Mouse (Mus musculus) liver, postnatal 0 days (tissue): ENCODE data around the gene Sgcb. TPM values are rescaled to one million over a fixed set of nuclear protein-coding genes. Genes with fewer than 3 reads are reported as not detected.

Source experiments
- ATAC-seq: fragments of 200-750 bp; cut with Nextera tagmentation; 2 replicates; pipeline ENCODE4 v1.8.0; 2017; ENCODE audit warnings: mild to moderate bottlenecking, moderate library complexity
- DNase-seq: peaks from one replicate; pipeline ENCODE4 v3.0.0-alpha.2; 2016
- H3K27ac ChIP-seq: fragments of 300-500 bp; sonication (generic); 2 replicates; pipeline ENCODE4 v1.5.1; 2014; ENCODE audit warnings: antibody characterized with exemption, moderate library complexity, mild to moderate bottlenecking, low read depth
- H3K27me3 ChIP-seq: fragments of 300-500 bp; sonication (generic); 2 replicates; pipeline ENCODE4 v1.6.1; 2014; ENCODE audit warnings: low read length, control low read depth, mixed read lengths; ENCODE audit not compliant: insufficient read depth
- H3K36me3 ChIP-seq: fragments of 300-500 bp; sonication (generic); replicated peaks from 2 replicates; pipeline ENCODE4 v1.6.1; 2014; ENCODE audit warnings: mild to moderate bottlenecking, control low read depth, low read length, moderate library complexity, mixed read lengths; ENCODE audit not compliant: insufficient read depth
- H3K4me1 ChIP-seq: fragments of 300-500 bp; sonication (generic); 2 replicates; pipeline ENCODE4 v1.6.1; 2014; ENCODE audit warnings: antibody characterized with exemption, mild to moderate bottlenecking, control low read depth; ENCODE audit not compliant: insufficient read depth
- H3K4me2 ChIP-seq: fragments of 300-500 bp; sonication (generic); 2 replicates; pipeline ENCODE4 v1.6.1; 2014; ENCODE audit warnings: low read depth, mild to moderate bottlenecking, low read length, moderate library complexity, mixed read lengths
- H3K4me3 ChIP-seq: fragments of 300-500 bp; sonication (generic); 2 replicates; pipeline ENCODE4 v1.5.1; 2014; ENCODE audit warnings: low read depth, low read length
- H3K9ac ChIP-seq: fragments of 300-500 bp; sonication (generic); replicated peaks from 2 replicates; pipeline ENCODE4 v1.6.1; 2014; ENCODE audit warnings: mild to moderate bottlenecking, moderate library complexity
- H3K9me3 ChIP-seq: fragments of 300-500 bp; sonication (generic); 2 replicates; pipeline ENCODE4 v1.6.1; 2016; ENCODE audit warnings: mild to moderate bottlenecking, control low read depth, low read length, mixed read lengths
- CTCF ChIP-seq: sonication (generic); IDR thresholded peaks from 2 replicates; pipeline ENCODE4 v1.5.1; 2016; ENCODE audit warnings: antibody characterized with exemption, low read depth
- EP300 ChIP-seq: IDR thresholded peaks from 2 replicates; pipeline ENCODE4 v1.6.1; 2016; ENCODE audit warnings: antibody characterized with exemption, low read depth, mild to moderate bottlenecking
- WGBS: fragments of 180-500 bp; shearing (Covaris S2); extraction: QIAGEN DNeasy Blood & Tissue Kit; methylation state at CpG from one replicate; pipeline ENCODE4 v1.1.7; 2014; ENCODE audit not compliant: insufficient replicate concordance; 5-methylcytosine and 5-hydroxymethylcytosine counted together
- polyA plus RNA-seq: library from polyadenylated mRNA; unstranded; fragments of >200 nt; fragmentation: Nextera tagmentation; extraction: Ambion mirVana; gene quantifications from 2 replicates; pipeline ENCODE4 v1.2.1, GENCODE M21; 2015

The Sgcb gene
- polyA plus RNA-seq, 1 experiment from 2014 or later = 2.3 TPM

GRCm38 (mm10) chr5:73627991-73628390 is 19.6 kb downstream of the Sgcb start:
- no peaks in the 10 kb centered on the region for H3K27me3 ChIP-seq
- DNase-seq (no peak), ATAC-seq (no peak)
- H3K27ac ChIP-seq = no peak overlapping the region
- H3K9me3 ChIP-seq = no peaks in the 10 kb centered on the region
- peaks cover 3% of the 10 kb centered on the region; the same call in 1 of the 2 replicates for H3K4me1 ChIP-seq
- H3K9ac ChIP-seq = no peak overlapping the region
- no peak overlapping the region for H3K4me2 ChIP-seq
- 82% methylated on average over 15 of the region's 15 CpGs for WGBS
- TF ChIP-seq CTCF (no peak), EP300 (no peak)
- H3K36me3 ChIP-seq = no peaks in the 10 kb centered on the region
- H3K4me3 ChIP-seq = no peak overlapping the region

DNA sequence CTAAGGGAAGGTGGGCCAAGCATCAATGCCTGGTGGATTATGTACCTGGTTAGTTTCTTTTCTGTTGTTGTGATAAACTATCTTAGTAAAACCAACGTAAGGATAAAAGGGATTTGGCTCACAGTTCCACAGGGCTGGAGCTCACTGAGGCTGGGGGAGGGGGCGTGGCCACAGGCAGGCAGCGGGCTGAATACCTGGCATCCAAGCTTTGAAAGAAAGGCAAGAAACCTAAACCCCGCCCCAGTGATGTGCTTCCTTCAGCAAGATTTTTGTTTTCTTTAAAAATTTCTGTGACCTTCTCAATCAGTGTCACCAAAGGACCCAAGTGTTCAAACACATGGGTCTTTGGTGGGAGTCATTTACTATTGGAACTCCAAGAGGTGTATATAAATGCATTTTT is 20.0 kb downstream of the Sgcb start:
- Histone ChIP-seq H3K4me3 (no peak overlapping the region), H3K9me3 (no peaks in the 10 kb centered on the region), H3K9ac (no peak overlapping the region), H3K27ac (no peak overlapping the region), H3K27me3 (no peaks in the 10 kb centered on the region), H3K4me2 (no peak overlapping the region), H3K4me1 (peaks cover 3% of the 10 kb centered on the region; the same call in 1 of the 2 replicates), H3K36me3 (no peaks in the 10 kb centered on the region)
- WGBS = 58% methylated on average over 4 of the region's 4 CpGs
- TF ChIP-seq CTCF = no peak
- no peak for TF ChIP-seq EP300
- ATAC-seq (no peak), DNase-seq (no peak)

- Histone ChIP-seq H3K4me3 (no peak overlapping the region), H3K9me3 (no peaks in the 10 kb centered on the region), H3K36me3 (no peaks in the 10 kb centered on the region), H3K27me3 (no peaks in the 10 kb centered on the region), H3K9ac (no peak overlapping the region), H3K4me1 (peaks cover 3% of the 10 kb centered on the region; the same call in 1 of the 2 replicates), H3K27ac (no peak overlapping the region), H3K4me2 (no peak overlapping the region)
- DNase-seq = no peak
- 88% methylated on average over 7 of the region's 7 CpGs for WGBS
- no peak for ATAC-seq
- no peak for TF ChIP-seq CTCF
- TF ChIP-seq EP300 = no peak
Observed at GRCm38 (mm10) chr5:73626842-73627241, 20.7 kb downstream of the Sgcb start.

DNA sequence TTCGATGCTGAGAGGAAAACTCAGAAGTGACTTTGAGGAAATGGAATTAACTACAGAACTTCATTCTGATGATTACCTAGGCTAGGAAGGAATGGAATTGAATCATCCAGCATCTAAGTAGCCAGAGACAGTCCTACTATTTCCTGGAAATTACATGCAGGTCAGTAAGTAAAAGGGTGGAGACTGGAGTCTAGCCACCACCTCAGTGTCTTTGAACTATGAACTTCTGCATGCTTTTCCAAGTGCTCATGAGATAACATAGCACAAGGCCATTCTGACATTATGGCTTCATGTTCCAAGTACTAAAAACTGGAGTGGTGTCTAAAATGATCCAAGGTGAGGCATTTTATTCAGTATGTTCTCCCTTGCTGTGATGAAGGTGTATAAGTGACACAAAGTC is 22.1 kb downstream of the Sgcb start:
- 44% methylated on average over 1 of the region's 1 CpGs for WGBS
- no peak overlapping the region for H3K4me2 ChIP-seq
- no peak for TF ChIP-seq CTCF
- no peaks in the 10 kb centered on the region for H3K36me3 ChIP-seq
- H3K9me3 ChIP-seq = no peaks in the 10 kb centered on the region
- no peaks in the 10 kb centered on the region for H3K27me3 ChIP-seq
- H3K4me1 ChIP-seq = 0 out of 2 replicates have a peak, but pooled peaks cover 3% of the 10 kb centered on the region
- ATAC-seq (no peak), DNase-seq (no peak)
- no peak overlapping the region for H3K4me3 ChIP-seq
- no peak overlapping the region for H3K9ac ChIP-seq
- no peak overlapping the region for H3K27ac ChIP-seq

- Histone ChIP-seq H3K4me1 (no peaks in the 10 kb centered on the region), H3K9ac (no peak overlapping the region), H3K4me2 (no peak overlapping the region), H3K9me3 (no peaks in the 10 kb centered on the region), H3K27ac (no peak overlapping the region), H3K36me3 (no peaks in the 10 kb centered on the region), H3K27me3 (no peaks in the 10 kb centered on the region), H3K4me3 (no peak overlapping the region)
- TF ChIP-seq EP300 = no peak
- TF ChIP-seq CTCF = no peak
- DNase-seq (no peak), ATAC-seq (no peak)
- WGBS = 59% methylated on average over 1 of the region's 1 CpGs
Observed at GRCm38 (mm10) chr5:73618969-73619368, 28.6 kb downstream of the Sgcb start.

- Histone ChIP-seq H3K36me3 (no peaks in the 10 kb centered on the region), H3K27me3 (no peaks in the 10 kb centered on the region), H3K4me3 (no peak overlapping the region), H3K27ac (no peak overlapping the region), H3K4me1 (no peaks in the 10 kb centered on the region), H3K9ac (no peak overlapping the region), H3K4me2 (no peak overlapping the region), H3K9me3 (no peaks in the 10 kb centered on the region; the same call in 1 of the 2 replicates)
- TF ChIP-seq CTCF (no peak), EP300 (no peak)
- no peak for DNase-seq
- ATAC-seq = no peak
- 36% methylated on average over 7 of the region's 7 CpGs for WGBS
Observed at GRCm38 (mm10) chr5:73615211-73615610, 32.4 kb downstream of the Sgcb start.

- H3K27me3 ChIP-seq = no peaks in the 10 kb centered on the region
- no peak overlapping the region for H3K9ac ChIP-seq
- ATAC-seq = no peak
- no peak for DNase-seq
- no peak overlapping the region for H3K4me3 ChIP-seq
- no peak overlapping the region for H3K4me2 ChIP-seq
- whole genome bisulfite sequencing = 85% methylated on average over 8 of the region's 8 CpGs
- TF ChIP-seq EP300 = no peak
- no peak for TF ChIP-seq CTCF
- no peaks in the 10 kb centered on the region for H3K36me3 ChIP-seq
- no peaks in the 10 kb centered on the region; the same call in 1 of the 2 replicates for H3K9me3 ChIP-seq
- no peak overlapping the region for H3K27ac ChIP-seq
- H3K4me1 ChIP-seq = no peaks in the 10 kb centered on the region
Observed at GRCm38 (mm10) chr5:73613296-73613695, 34.3 kb downstream of the Sgcb start.
